Mouse (Mus musculus) heart, embryonic 14.5 days (tissue): ENCODE data around the gene Taok2. TPM values are rescaled to one million over a fixed set of nuclear protein-coding genes. Genes with fewer than 3 reads are reported as not detected.
"Not testable (repeated sequence)": the region's sequence is repeated elsewhere in the genome, so short reads cannot be mapped to it uniquely, and the experiment has no call there.

Experiments used
- ATAC-seq: fragments of 200-750 bp; cut with Nextera tagmentation; 2 replicates; pipeline ENCODE4 v1.8.0; 2017; ENCODE audit warnings: low read depth, moderate TSS enrichment; ENCODE audit not compliant: insufficient number of reproducible peaks, insufficient read depth, low FRiP score
- H3K27ac ChIP-seq, 2 experiments: fragments of 200-500 bp in 1 of 2; fragments of 300-500 bp in 1 of 2; sonication (generic) in 1 of 2; replicated peaks in 1 of 2; 2 replicates each; pipeline ENCODE4 v1.5.1; 2012 to 2014; ENCODE audit warnings: low read depth in 2 of 2, low read length in 2 of 2, control low read depth in 1 of 2, mild to moderate bottlenecking in 1 of 2, mixed read lengths in 1 of 2; ENCODE audit not compliant: control insufficient read depth in 1 of 2, insufficient read depth in 1 of 2
- H3K27me3 ChIP-seq: fragments of 300-500 bp; sonication (generic); 2 replicates; pipeline ENCODE4 v1.6.1; 2014; ENCODE audit warnings: mild to moderate bottlenecking, low read length, control low read depth; ENCODE audit not compliant: control insufficient read depth, insufficient read depth
- H3K36me3 ChIP-seq: fragments of 300-500 bp; sonication (generic); 2 replicates; pipeline ENCODE4 v1.6.1; 2014; ENCODE audit warnings: mild to moderate bottlenecking, control low read depth, low read length, mixed read lengths; ENCODE audit not compliant: control insufficient read depth, insufficient read depth
- H3K4me1 ChIP-seq, 2 experiments: fragments of 200-500 bp in 1 of 2; fragments of 300-500 bp in 1 of 2; sonication (generic) in 1 of 2; 2 replicates each; pipeline ENCODE4 v1.6.1; 2012 to 2014; ENCODE audit warnings: low read length in 2 of 2, control low read depth in 1 of 2, mixed read lengths in 1 of 2; ENCODE audit not compliant: control insufficient read depth in 2 of 2, insufficient read depth in 2 of 2
- H3K4me2 ChIP-seq: fragments of 300-500 bp; sonication (generic); 2 replicates; pipeline ENCODE4 v1.6.1; 2014; ENCODE audit warnings: mild to moderate bottlenecking, low read length
- H3K4me3 ChIP-seq, 2 experiments: fragments of 200-500 bp in 1 of 2; fragments of 300-500 bp in 1 of 2; sonication (generic) in 1 of 2; 2 replicates each; pipeline ENCODE4 v1.5.1; 2012 to 2014; ENCODE audit warnings: low read length in 2 of 2, mild to moderate bottlenecking in 2 of 2, control low read depth in 1 of 2, low read depth in 1 of 2, moderate library complexity in 1 of 2; ENCODE audit not compliant: control insufficient read depth in 1 of 2, insufficient read depth in 1 of 2
- H3K9ac ChIP-seq: fragments of 300-500 bp; sonication (generic); 2 replicates; pipeline ENCODE4 v1.6.1; 2014; ENCODE audit warnings: mild to moderate bottlenecking, low read length
- H3K9me3 ChIP-seq: fragments of 300-500 bp; sonication (generic); 2 replicates; pipeline ENCODE4 v1.6.1; 2016; ENCODE audit warnings: low read length, control low read depth; ENCODE audit not compliant: control insufficient read depth
- WGBS: fragments of 180-500 bp; shearing (Covaris S2); extraction: QIAGEN DNeasy Blood & Tissue Kit; methylation state at CpG from one replicate; pipeline ENCODE4 v1.1.7; 2014; 5-methylcytosine and 5-hydroxymethylcytosine counted together
- polyA plus RNA-seq: library from polyadenylated mRNA; unstranded; fragments of >200 nt; fragmentation: Nextera tagmentation; extraction: Ambion mirVana; gene quantifications from 2 replicates; pipeline ENCODE4 v1.2.1, GENCODE M21; 2014

Gene Taok2
- polyA plus RNA-seq, 1 experiment from 2014 or later = 21.7 TPM

DNA sequence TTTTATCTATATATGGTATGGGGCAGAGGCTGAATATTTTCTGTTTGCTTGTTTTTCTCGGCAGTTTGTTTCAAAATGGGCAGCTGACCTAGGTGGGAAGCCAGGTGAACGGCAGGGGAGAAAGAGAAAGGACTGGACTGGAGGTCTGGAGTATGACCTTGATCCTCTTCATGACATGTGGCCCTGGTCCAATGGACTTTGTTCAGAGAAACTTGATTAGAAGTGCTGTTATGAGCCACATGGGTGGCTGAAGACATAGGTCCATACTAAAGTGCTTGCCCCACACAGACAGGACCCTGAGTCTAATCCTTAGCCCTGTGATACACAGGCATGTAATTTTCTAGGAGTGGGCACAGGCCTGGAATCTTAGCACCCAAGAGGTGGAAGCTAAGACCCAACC is 37.1 kb upstream of the Taok2 start:
- H3K9me3 ChIP-seq = no peaks in the 10 kb centered on the region
- H3K9ac ChIP-seq = no peak overlapping the region
- no peak overlapping the region for H3K4me3 ChIP-seq
- WGBS = 74% methylated on average over 2 of the region's 2 CpGs
- 0 out of 4 replicates have a peak, but pooled peaks cover 0 to 6% of the 10 kb centered on the region in 2 experiments for H3K4me1 ChIP-seq
- H3K36me3 ChIP-seq = no peaks in the 10 kb centered on the region
- no peak overlapping the region for H3K4me2 ChIP-seq
- no peak for ATAC-seq
- H3K27ac ChIP-seq = no peak overlapping the region
- no peaks in the 10 kb centered on the region for H3K27me3 ChIP-seq

- no peak overlapping the region for H3K4me2 ChIP-seq
- H3K9me3 ChIP-seq = no peaks in the 10 kb centered on the region
- H3K4me1 ChIP-seq = 0 out of 4 replicates have a peak, but pooled peaks cover 0 to 6% of the 10 kb centered on the region in 2 experiments
- no peak for ATAC-seq
- no peak overlapping the region for H3K27ac ChIP-seq
- no peaks in the 10 kb centered on the region for H3K27me3 ChIP-seq
- 78% methylated on average over 4 of the region's 4 CpGs for WGBS
- no peak overlapping the region for H3K4me3 ChIP-seq
- no peak overlapping the region for H3K9ac ChIP-seq
- no peaks in the 10 kb centered on the region for H3K36me3 ChIP-seq
Observed at GRCm38 (mm10) chr7:126919973-126920372, 35.5 kb upstream of the Taok2 start.

DNA sequence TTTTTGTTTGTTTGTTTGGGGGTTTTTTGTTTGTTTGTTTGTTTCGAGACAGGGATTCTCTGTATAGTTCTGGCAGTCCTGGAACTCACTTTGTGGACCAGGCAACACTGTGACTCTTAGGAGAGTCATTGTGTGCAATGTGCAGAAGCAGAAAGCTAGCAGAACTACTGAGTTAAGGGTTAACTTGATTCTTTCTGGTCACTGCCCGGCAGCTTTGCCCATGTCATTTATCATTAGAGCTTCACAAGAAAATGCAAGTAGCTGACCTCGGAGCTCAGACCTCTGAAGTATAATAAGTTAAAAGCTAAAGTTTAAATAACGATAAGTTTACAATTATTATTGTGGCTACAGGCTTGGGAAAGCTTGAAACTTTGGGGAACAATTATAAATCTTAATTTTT is 33.9 kb upstream of the Taok2 start:
- not testable (repeated sequence) for H3K4me2 ChIP-seq, H3K27me3 ChIP-seq, H3K36me3 ChIP-seq, H3K4me3 ChIP-seq, H3K27ac ChIP-seq, H3K9me3 ChIP-seq, H3K9ac ChIP-seq, ATAC-seq, H3K4me1 ChIP-seq
- 45% methylated on average over 4 of the region's 4 CpGs for WGBS

GRCm38 (mm10) chr7:126914844-126915243 is 30.3 kb upstream of the Taok2 start:
- no peak for ATAC-seq
- Histone ChIP-seq H3K27me3 (no peaks in the 10 kb centered on the region), H3K4me3 (no peak overlapping the region), H3K9ac (no peak overlapping the region), H3K27ac (no peak overlapping the region), H3K4me2 (no peak overlapping the region), H3K4me1 (no peaks in the 10 kb centered on the region), H3K36me3 (no peaks in the 10 kb centered on the region), H3K9me3 (no peaks in the 10 kb centered on the region)
- WGBS = 64% methylated on average over 3 of the region's 3 CpGs

GRCm38 (mm10) chr7:126905590-126905989 is 21.1 kb upstream of the Taok2 start:
- H3K4me3 ChIP-seq = no peak overlapping the region
- H3K27me3 ChIP-seq = no peaks in the 10 kb centered on the region
- no peak overlapping the region for H3K9ac ChIP-seq
- 61% methylated on average over 3 of the region's 3 CpGs for WGBS
- no peak overlapping the region for H3K4me2 ChIP-seq
- no peaks in the 10 kb centered on the region for H3K9me3 ChIP-seq
- H3K27ac ChIP-seq = no peak overlapping the region
- no peak for ATAC-seq
- no peaks in the 10 kb centered on the region for H3K36me3 ChIP-seq
- H3K4me1 ChIP-seq = no peaks in the 10 kb centered on the region

- not testable (repeated sequence) for H3K27ac ChIP-seq, H3K4me2 ChIP-seq, H3K36me3 ChIP-seq, H3K27me3 ChIP-seq, H3K9ac ChIP-seq, H3K4me3 ChIP-seq, ATAC-seq, H3K9me3 ChIP-seq
- peaks cover 6 to 13% of the 10 kb centered on the region in 2 experiments for H3K4me1 ChIP-seq
- WGBS = 90% methylated on average over 7 of the region's 9 CpGs
Observed at GRCm38 (mm10) chr7:126899781-126900180, 15.3 kb upstream of the Taok2 start.

DNA sequence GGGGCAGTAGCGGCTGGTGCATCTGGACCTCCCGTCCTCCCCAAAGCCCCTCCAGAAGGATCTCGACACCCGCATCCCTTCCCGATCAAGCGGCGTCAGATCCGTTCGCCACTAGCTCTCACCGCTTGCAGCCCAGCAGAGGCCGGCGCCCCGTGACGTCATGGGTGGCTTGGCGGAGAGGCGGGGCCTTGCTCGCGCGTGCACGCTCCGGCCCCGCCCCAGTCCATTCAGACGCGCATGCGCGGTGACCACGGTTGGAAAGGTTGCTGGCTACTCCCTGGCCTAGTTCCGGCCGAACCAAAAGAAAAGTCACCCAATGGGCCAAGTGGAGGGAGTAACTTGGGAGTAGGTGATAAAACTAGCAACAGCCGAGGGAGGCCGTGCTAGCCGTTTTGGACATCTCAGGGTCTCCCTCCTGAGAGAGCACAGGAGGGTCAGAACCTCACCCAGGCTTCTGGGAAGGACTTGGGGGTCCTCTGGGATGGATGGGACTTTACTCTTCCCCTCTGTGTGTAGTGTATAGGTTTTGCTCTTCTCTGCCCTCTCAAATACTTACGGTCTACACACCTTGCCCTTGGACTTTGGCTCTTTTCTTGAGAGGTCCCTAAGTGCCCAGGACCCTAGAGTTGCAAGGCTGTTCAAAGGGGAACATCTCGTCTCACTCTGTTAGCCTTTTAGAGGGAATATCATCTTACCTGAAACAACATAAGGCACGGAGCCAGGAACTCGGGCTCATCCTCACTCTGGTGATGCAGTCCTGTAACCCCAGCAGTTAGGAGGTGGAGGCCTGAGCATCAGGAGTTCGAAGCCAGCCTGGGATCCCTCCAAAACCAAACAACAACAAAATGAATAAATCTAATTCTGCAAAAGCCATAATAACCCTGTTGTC is 13.8 kb upstream of the Taok2 start:
- Histone ChIP-seq H3K27ac (peak overlapping the region; percentile 34 to 80; a peak in 3 of 4 replicates), H3K27me3 (no peaks in the 10 kb centered on the region), H3K4me1 (peaks cover 6 to 13% of the 10 kb centered on the region in 2 experiments), H3K4me3 (peak overlapping the region; percentile 67 to 72), H3K36me3 (0 out of 2 replicates have a peak, but pooled peaks cover 4% of the 10 kb centered on the region), H3K9me3 (no peaks in the 10 kb centered on the region), H3K9ac (peak overlapping the region; percentile 83), H3K4me2 (peak overlapping the region; percentile 76)
- peak; percentile 94 for ATAC-seq
- WGBS = 11% methylated on average over 37 of the region's 37 CpGs
